Mouse (Mus musculus) MEL (cell line): Measurements from ENCODE around the gene Cwc25. TPM values are rescaled to one million over a fixed set of nuclear protein-coding genes. Genes with fewer than 3 reads are reported as not detected.

Experiments
- DNase-seq: peaks from one replicate; pipeline ENCODE4 v3.0.0; 2011; ENCODE audit warnings: low read depth, low spot score
- H3K27ac ChIP-seq: 2 replicates; pipeline ENCODE4 v1.5.1; 2012; ENCODE audit warnings: low read depth, mild to moderate bottlenecking, control low read depth, low read length, moderate library complexity; ENCODE audit not compliant: control insufficient read depth
- H3K27me3 ChIP-seq, 2 experiments: fragments of 150-350 bp in 1 of 2; sonication (generic) in 1 of 2; 2 replicates each; pipeline ENCODE4 v1.6.1; 2012; ENCODE audit warnings: low read length in 2 of 2, mild to moderate bottlenecking in 2 of 2, improper control_type of control experiment in 1 of 2, moderate library complexity in 1 of 2; ENCODE audit not compliant: insufficient read depth in 2 of 2, control insufficient read depth in 1 of 2
- H3K36me3 ChIP-seq, 2 experiments: 2 replicates each; pipeline ENCODE4 v1.6.1; 2012 to 2014; ENCODE audit warnings: low read length in 2 of 2, improper control_type of control experiment in 1 of 2, inconsistent platforms in 1 of 2, mild to moderate bottlenecking in 1 of 2; ENCODE audit not compliant: insufficient read depth in 2 of 2, control insufficient read depth in 1 of 2
- H3K4me1 ChIP-seq, 2 experiments: fragments of 150-350 bp in 1 of 2; sonication (generic) in 1 of 2; 2 replicates each; pipeline ENCODE4 v1.6.1; 2012; ENCODE audit warnings: low read length in 2 of 2, improper control_type of control experiment in 1 of 2, mild to moderate bottlenecking in 1 of 2; ENCODE audit not compliant: insufficient read depth in 2 of 2, control insufficient read depth in 1 of 2
- H3K4me3 ChIP-seq, 2 experiments: fragments of 150-350 bp in 1 of 2; sonication (generic) in 1 of 2; 2 replicates each; pipeline ENCODE4 v1.5.1; 2012; ENCODE audit warnings: low read depth in 2 of 2, low read length in 2 of 2, mild to moderate bottlenecking in 2 of 2, moderate library complexity in 2 of 2, control low read depth in 1 of 2, improper control_type of control experiment in 1 of 2; ENCODE audit not compliant: control insufficient read depth in 1 of 2, insufficient read depth in 1 of 2
- H3K79me2 ChIP-seq: 2 replicates; pipeline ENCODE4 v1.6.1; 2012; ENCODE audit warnings: mild to moderate bottlenecking, low read length, moderate library complexity; ENCODE audit not compliant: control insufficient read depth, poor library complexity, insufficient read depth
- H3K9ac ChIP-seq: 2 replicates; pipeline ENCODE4 v1.6.1; 2012; ENCODE audit warnings: low read depth, mild to moderate bottlenecking, control low read depth, low read length, moderate library complexity; ENCODE audit not compliant: control insufficient read depth, poor library complexity, severe bottlenecking
- H3K9me3 ChIP-seq: fragments of 150-350 bp; sonication (generic); replicated peaks from 2 replicates; pipeline ENCODE4 v1.6.1; 2012; ENCODE audit warnings: mild to moderate bottlenecking, low read length, improper control_type of control experiment, moderate library complexity; ENCODE audit not compliant: insufficient read depth
- BHLHE40 ChIP-seq: IDR thresholded peaks from 2 replicates; pipeline ENCODE4 v1.6.1; 2012; ENCODE audit warnings: low read depth, mild to moderate bottlenecking, inconsistent platforms, low read length, improper control_type of control experiment, borderline replicate concordance
- CHD1 ChIP-seq: IDR thresholded peaks from 2 replicates; pipeline ENCODE4 v1.6.1; 2012; ENCODE audit warnings: low read depth, mild to moderate bottlenecking, inconsistent platforms, low read length, improper control_type of control experiment
- CHD2 ChIP-seq: IDR thresholded peaks from 2 replicates; pipeline ENCODE4 v1.6.1; 2011; ENCODE audit warnings: low read length, improper control_type of control experiment
- E2F4 ChIP-seq: IDR thresholded peaks from 2 replicates; pipeline ENCODE4 v1.6.1; 2011; ENCODE audit warnings: low read depth, low read length, improper control_type of control experiment, borderline replicate concordance
- ELF1 ChIP-seq: IDR thresholded peaks from 2 replicates; pipeline ENCODE4 v1.6.1; 2014; ENCODE audit warnings: low read depth, mild to moderate bottlenecking, inconsistent platforms, low read length, improper control_type of control experiment, moderate library complexity
- EP300 ChIP-seq, 2 experiments: IDR thresholded peaks; 2 replicates each; pipeline ENCODE4 v1.6.1; 2011; ENCODE audit warnings: improper control_type of control experiment in 2 of 2, low read length in 2 of 2, low read depth in 1 of 2, mild to moderate bottlenecking in 1 of 2
- ETS1 ChIP-seq: IDR thresholded peaks from 2 replicates; pipeline ENCODE4 v1.6.1; 2012; ENCODE audit warnings: low read depth, mild to moderate bottlenecking, inconsistent platforms, low read length, improper control_type of control experiment, moderate library complexity
- GABPA ChIP-seq: IDR thresholded peaks from 2 replicates; pipeline ENCODE4 v1.6.1; 2012; ENCODE audit warnings: low read depth, mild to moderate bottlenecking, inconsistent platforms, low read length, improper control_type of control experiment, moderate library complexity
- HCFC1 ChIP-seq: IDR thresholded peaks from 2 replicates; pipeline ENCODE4 v1.6.1; 2012; ENCODE audit warnings: low read depth, mild to moderate bottlenecking, inconsistent platforms, low read length, improper control_type of control experiment, moderate library complexity
- KAT2A ChIP-seq: conservative IDR thresholded peaks from 2 replicates; pipeline ENCODE4 v1.6.1; 2012; ENCODE audit warnings: low read depth, low read length, improper control_type of control experiment, inconsistent platforms
- MAZ ChIP-seq: IDR thresholded peaks from 2 replicates; pipeline ENCODE4 v1.6.1; 2012; ENCODE audit warnings: low read depth, mild to moderate bottlenecking, inconsistent platforms, low read length, improper control_type of control experiment
- MEF2A ChIP-seq: IDR thresholded peaks from 2 replicates; pipeline ENCODE4 v1.6.1; 2014; ENCODE audit warnings: low read depth, mild to moderate bottlenecking, inconsistent platforms, low read length, improper control_type of control experiment; ENCODE audit not compliant: poor library complexity, insufficient replicate concordance, severe bottlenecking; ENCODE audit errors: extremely low read depth
- MXI1 ChIP-seq: IDR thresholded peaks from 2 replicates; pipeline ENCODE4 v1.6.1; 2011; ENCODE audit warnings: mild to moderate bottlenecking, low read depth, low read length, improper control_type of control experiment
- MYC ChIP-seq: IDR thresholded peaks from 2 replicates; pipeline ENCODE4 v1.6.1; 2011; ENCODE audit warnings: low read depth, mild to moderate bottlenecking, low read length, improper control_type of control experiment, moderate library complexity
- NELFE ChIP-seq: IDR thresholded peaks from 2 replicates; pipeline ENCODE4 v1.6.1; 2011; ENCODE audit warnings: low read depth, low read length, improper control_type of control experiment
- NRF1 ChIP-seq: IDR thresholded peaks from 2 replicates; pipeline ENCODE4 v1.6.1; 2014; ENCODE audit warnings: low read depth, mild to moderate bottlenecking, inconsistent platforms, low read length, improper control_type of control experiment, moderate library complexity; ENCODE audit not compliant: poor library complexity, insufficient read depth, severe bottlenecking
- POLR2A ChIP-seq, 2 experiments: IDR thresholded peaks; 2 replicates each; pipeline ENCODE4 v1.6.1; 2011 to 2012; ENCODE audit warnings: low read length in 2 of 2, mild to moderate bottlenecking in 2 of 2, control low read depth in 1 of 2, improper control_type of control experiment in 1 of 2, low read depth in 1 of 2, moderate library complexity in 1 of 2; ENCODE audit not compliant: control insufficient read depth in 1 of 2, insufficient read depth in 1 of 2, poor library complexity in 1 of 2
- POLR2AphosphoS2 ChIP-seq: IDR thresholded peaks from 2 replicates; pipeline ENCODE4 v1.6.1; 2011; ENCODE audit warnings: low read length, improper control_type of control experiment
- POLR2AphosphoS5 ChIP-seq: IDR thresholded peaks from 2 replicates; pipeline ENCODE4 v1.6.1; 2012; ENCODE audit warnings: low read depth, borderline replicate concordance, mild to moderate bottlenecking, inconsistent platforms, low read length, moderate library complexity, mixed read lengths
- RCOR1 ChIP-seq: IDR thresholded peaks from 2 replicates; pipeline ENCODE4 v1.6.1; 2012; ENCODE audit warnings: low read depth, mild to moderate bottlenecking, inconsistent platforms, low read length, improper control_type of control experiment
- SIN3A ChIP-seq: IDR thresholded peaks from 2 replicates; pipeline ENCODE4 v1.6.1; 2012; ENCODE audit warnings: low read length, improper control_type of control experiment, inconsistent platforms
- TBP ChIP-seq: IDR thresholded peaks from 2 replicates; pipeline ENCODE4 v1.8.0; 2011; ENCODE audit warnings: low read depth, low read length, improper control_type of control experiment
- TCF12 ChIP-seq: IDR thresholded peaks from 2 replicates; pipeline ENCODE4 v1.6.1; 2014; ENCODE audit warnings: low read depth, mild to moderate bottlenecking, inconsistent platforms, low read length, improper control_type of control experiment, moderate library complexity
- USF1 ChIP-seq: IDR thresholded peaks from 2 replicates; pipeline ENCODE4 v1.6.1; 2014; ENCODE audit warnings: low read depth, mild to moderate bottlenecking, inconsistent platforms, low read length, improper control_type of control experiment, moderate library complexity
- USF2 ChIP-seq, 2 experiments: IDR thresholded peaks; 2 replicates each; pipeline ENCODE4 v1.6.1; 2011 to 2012; ENCODE audit warnings: improper control_type of control experiment in 2 of 2, low read length in 2 of 2, borderline replicate concordance in 1 of 2, inconsistent platforms in 1 of 2, low read depth in 1 of 2, mild to moderate bottlenecking in 1 of 2; ENCODE audit not compliant: insufficient read depth in 1 of 2
- ZC3H11A ChIP-seq: IDR thresholded peaks from 2 replicates; pipeline ENCODE4 v1.6.1; 2012; ENCODE audit warnings: low read depth, mild to moderate bottlenecking, inconsistent platforms, low read length, improper control_type of control experiment
- ZMIZ1 ChIP-seq: IDR thresholded peaks from 2 replicates; pipeline ENCODE4 v1.6.1; 2012; ENCODE audit warnings: low read depth, mild to moderate bottlenecking, inconsistent platforms, low read length, improper control_type of control experiment, moderate library complexity
- ZNF384 ChIP-seq: IDR thresholded peaks from 2 replicates; pipeline ENCODE4 v1.6.1; 2012; ENCODE audit warnings: low read depth, mild to moderate bottlenecking, inconsistent platforms, low read length, improper control_type of control experiment
- polyA plus RNA-seq, 2 experiments: library from polyadenylated mRNA; stranded (reverse) in 1 of 2; unstranded in 1 of 2; fragments of >175 nt in 1 of 2; fragments of >200 nt in 1 of 2; gene quantifications; 2 replicates each; pipeline versions ENCODE4 v1.2.1 to v1.2.4; 2012; ENCODE audit warnings: low replicate concordance in 2 of 2, low read depth in 1 of 2; ENCODE audit not compliant: insufficient read length in 2 of 2, insufficient read depth in 1 of 2, missing spikeins in 1 of 2
- total RNA-seq: library from RNA; depleted of rRNA; stranded (reverse); fragments of 300-350 nt; gene quantifications from 2 replicates; pipeline ENCODE4 v1.2.3, GENCODE M21; 2012

Gene Cwc25
- total and polyA plus RNA-seq, 3 experiments: 16.7 to 20.8 TPM; not detected in 1

DNA sequence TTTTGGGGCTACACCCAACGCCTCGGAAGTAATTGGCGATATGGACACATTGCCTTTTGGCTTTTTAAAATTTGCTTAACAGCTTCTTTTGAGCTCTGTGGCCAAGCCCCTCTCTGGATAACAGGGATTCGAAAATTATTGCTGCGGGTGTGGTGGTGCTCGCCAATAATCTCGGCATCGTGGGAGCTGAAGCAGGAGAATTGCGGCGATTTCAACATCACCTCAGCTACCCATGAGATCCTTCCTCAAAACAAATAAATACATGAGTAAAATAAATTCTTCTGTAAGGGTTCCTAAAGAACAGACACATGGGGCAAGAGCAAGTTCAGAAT is 16.2 kb upstream of the Cwc25 start:
- Histone ChIP-seq H3K4me3 (peak overlapping the region; percentile 65 to 99), H3K27ac (peak overlapping the region; percentile 91), H3K9me3 (no peaks in the 10 kb centered on the region), H3K4me1 (peaks cover 0 to 10% of the 10 kb centered on the region in 2 experiments; a peak in 2 of 4 replicates), H3K79me2 (peaks cover 39% of the 10 kb centered on the region), H3K9ac (peak overlapping the region; percentile 95), H3K36me3 (peaks cover 27 to 30% of the 10 kb centered on the region in 2 experiments), H3K27me3 (no peaks in the 10 kb centered on the region)
- TF ChIP-seq MAZ (no peak), EP300 (IDR thresholded peaks at IDR 0.05; ENCODE audit: low read depth in 1 of 2, low read length in 2 of 2) (no peak), CHD1 (peak; percentile 94; the same call in 1 of the 2 replicates), TBP (no peak), SIN3A (peak; percentile 2; the same call in 1 of the 2 replicates), ZMIZ1 (peak; percentile 25; the same call in 1 of the 2 replicates)
- DNase-seq: no peak

DNA sequence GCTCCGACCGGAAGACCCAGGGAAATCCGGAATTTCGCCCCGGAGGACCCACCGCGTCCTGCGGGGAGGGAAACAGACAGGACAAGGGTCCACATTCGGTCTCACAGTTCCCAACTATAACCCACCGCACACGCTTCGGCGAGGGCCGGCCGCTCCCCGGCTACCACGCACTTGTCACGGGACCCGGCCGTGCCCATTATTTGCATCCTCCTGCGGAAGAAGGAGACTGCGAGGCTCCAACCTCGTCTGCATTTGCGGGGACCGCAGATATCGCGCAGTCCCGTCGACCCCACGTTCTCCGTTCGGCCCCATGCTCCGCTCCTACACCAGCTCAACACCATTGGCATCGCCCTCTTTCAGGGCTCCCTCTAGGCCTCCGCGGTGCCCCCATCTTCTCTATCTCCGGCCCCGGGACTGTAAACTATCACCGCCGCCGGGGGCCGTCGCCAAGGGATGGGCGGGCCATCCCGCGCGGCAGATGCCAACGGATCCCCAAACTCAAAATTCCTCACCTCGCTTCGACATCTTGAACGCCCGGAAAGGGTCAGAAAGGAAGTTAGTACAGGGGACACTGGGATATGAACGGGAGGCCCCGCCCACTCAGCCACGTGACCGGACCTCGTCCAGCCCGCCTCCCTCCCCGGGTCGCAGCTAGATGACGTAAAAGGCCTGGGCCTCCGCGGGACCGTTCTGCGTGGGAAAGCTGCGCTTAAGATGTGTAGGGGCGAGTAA is 15.6 kb upstream of the Cwc25 start, which contains the start of gene Rpl23:
TSS of gene Rpl23 (minus strand) at position 606 of the 732 bp plus-strand sequence.
- Histone ChIP-seq H3K4me3 (peak within 1 kb of the TSS; percentile 65 to 99), H3K9me3 (no peaks in the 10 kb centered on the region), H3K27ac (peak within 1 kb of the TSS; percentile 92), H3K27me3 (no peaks in the 10 kb centered on the region), H3K4me1 (peaks cover 0 to 10% of the 10 kb centered on the region in 2 experiments; a peak in 2 of 4 replicates), H3K79me2 (peaks cover 39% of the 10 kb centered on the region), H3K36me3 (peaks cover 31 to 32% of the 10 kb centered on the region in 2 experiments), H3K9ac (peak within 1 kb of the TSS; percentile 99)
- DNase-seq: peak; percentile 100
- TF ChIP-seq POLR2AphosphoS2 (peak; percentile 97), POLR2A (IDR thresholded peaks at IDR 0.05; ENCODE audit: control insufficient read depth in 1 of 2, insufficient read depth in 1 of 2, low read depth in 1 of 2, low read length in 2 of 2, poor library complexity in 1 of 2) (peak; percentile 86 to 99), ZMIZ1 (peak; percentile 98), BHLHE40 (peak; percentile 42; the same call in 1 of the 2 replicates), NRF1 (peak; percentile 84), USF1 (peak; percentile 99), USF2 (IDR thresholded peaks at IDR 0.05; ENCODE audit: borderline replicate concordance in 1 of 2, insufficient read depth in 1 of 2, low read depth in 1 of 2, low read length in 2 of 2) (peak; percentile 85 to 95; a peak in 3 of 4 replicates), E2F4 (peak; percentile 89), MXI1 (peak; percentile 95), SIN3A (peak; percentile 97), MEF2A (no peak), NELFE (peak; percentile 99), ETS1 (peak; percentile 84), MYC (peak; percentile 95), TBP (peak; percentile 98), ZNF384 (no peak), CHD2 (no peak), RCOR1 (no peak), HCFC1 (peak; percentile 97), KAT2A (peak; percentile 92), ELF1 (peak; percentile 85; the same call in 1 of the 2 replicates), EP300 (IDR thresholded peaks at IDR 0.05; ENCODE audit: low read depth in 1 of 2, low read length in 2 of 2) (0 out of 4 replicates have a peak, but pooled peaks of 1 of the 2 experiments have one; percentile 34), TCF12 (peak; percentile 89), POLR2AphosphoS5 (peak; percentile 90; the same call in 1 of the 2 replicates), ZC3H11A (no peak), GABPA (no peak)
